Mouse (Mus musculus): Measurements from ENCODE around the gene Cpne4.

DNA sequence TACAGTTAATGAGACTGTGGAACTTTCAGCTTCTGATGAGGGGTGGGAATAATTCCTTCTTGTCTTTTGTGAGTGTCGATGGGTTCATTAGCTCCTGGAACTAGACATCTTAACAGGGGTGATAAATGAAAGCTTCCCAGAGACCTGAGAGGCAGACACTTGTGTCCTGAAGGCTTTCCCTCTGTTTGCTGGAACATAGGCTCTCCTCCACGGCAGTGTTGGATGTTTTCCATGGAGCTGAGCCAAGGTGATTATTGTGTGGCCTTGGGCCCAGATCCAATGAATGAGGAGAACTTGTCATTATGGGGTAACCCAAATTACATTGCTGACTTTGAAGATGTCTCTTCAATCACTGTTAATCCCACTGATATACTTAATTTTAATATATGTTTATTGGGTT, 146.1 kb downstream of the Cpne4 start:
- no peak for TF ChIP-seq POLR2A (IDR thresholded peaks at IDR 0.05; ENCODE audit: control insufficient read depth, low read depth, low read length)
- TF ChIP-seq CTCF (IDR thresholded peaks at IDR 0.05; ENCODE audit: control insufficient read depth, insufficient read depth, insufficient replicate concordance, low read depth, low read length): no peak

Measured in testis, adult 2 months (tissue).